Mouse (Mus musculus): ENCODE results near the gene Gm4353.
"Not testable (repeated sequence)": the region's sequence is repeated elsewhere in the genome, so short reads cannot be mapped to it uniquely, and the experiment has no call there.

Gm4353 gene

GRCm38 (mm10) chr7:116084366-116084765 lies at the start of gene Gm4353:
Gm4353 (minus strand) TSS chr7:116084635.
- DNase-seq = not testable (repeated sequence)

- DNase-seq = peak; percentile 77
Observed at GRCm38 (mm10) chr7:116132078-116132477, 47.6 kb upstream of the Gm4353 start.

- no peak for DNase-seq
Observed at GRCm38 (mm10) chr7:116131390-116131789, 47.0 kb upstream of the Gm4353 start.

GRCm38 (mm10) chr7:116129374-116129773 lies 44.9 kb upstream of the Gm4353 start:
- DNase-seq = no peak

- DNase-seq = no peak
Observed at GRCm38 (mm10) chr7:116128286-116128685, 43.9 kb upstream of the Gm4353 start.

DNA sequence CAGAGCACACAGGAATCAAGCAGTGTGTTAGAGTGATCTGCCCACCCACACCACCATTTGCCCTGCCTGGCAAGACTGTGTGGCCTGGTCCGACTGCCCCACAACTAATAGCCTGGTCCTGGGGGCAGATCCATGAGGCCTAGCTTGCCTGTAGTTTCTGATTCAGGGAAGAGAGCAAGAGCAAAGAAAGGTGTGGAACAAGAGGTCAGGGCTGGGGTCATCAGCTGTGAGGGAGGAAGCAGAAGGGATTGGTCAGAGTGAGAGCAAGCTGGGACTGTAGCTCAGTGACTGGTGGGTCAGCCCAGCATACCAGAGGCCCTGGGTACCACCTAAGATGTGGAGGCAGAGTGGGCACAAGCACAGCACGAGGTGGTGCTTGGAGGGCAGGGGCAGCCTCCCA lies 42.6 kb upstream of the Gm4353 start:
- DNase-seq = no peak

DNA sequence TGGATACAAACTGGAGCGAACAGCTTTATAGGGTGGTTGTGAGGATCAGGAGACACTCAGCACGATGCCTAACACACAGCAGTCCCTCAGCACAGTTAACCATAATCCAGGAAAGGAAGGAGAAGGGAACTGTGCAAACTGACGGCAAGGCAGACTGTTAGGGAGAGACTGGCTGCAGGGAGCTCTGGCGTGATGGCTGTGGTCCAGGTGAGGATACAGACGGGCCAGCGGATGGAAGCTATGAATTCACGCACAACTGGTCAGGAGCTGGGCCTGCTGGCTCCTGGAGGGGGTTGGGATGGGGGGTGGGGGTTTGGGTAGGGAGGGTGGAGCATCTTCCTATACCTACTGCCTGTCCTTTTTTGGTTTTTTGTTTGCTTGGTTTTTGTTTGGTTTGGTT lies 41.2 kb upstream of the Gm4353 start:
- DNase-seq = no peak

DNA sequence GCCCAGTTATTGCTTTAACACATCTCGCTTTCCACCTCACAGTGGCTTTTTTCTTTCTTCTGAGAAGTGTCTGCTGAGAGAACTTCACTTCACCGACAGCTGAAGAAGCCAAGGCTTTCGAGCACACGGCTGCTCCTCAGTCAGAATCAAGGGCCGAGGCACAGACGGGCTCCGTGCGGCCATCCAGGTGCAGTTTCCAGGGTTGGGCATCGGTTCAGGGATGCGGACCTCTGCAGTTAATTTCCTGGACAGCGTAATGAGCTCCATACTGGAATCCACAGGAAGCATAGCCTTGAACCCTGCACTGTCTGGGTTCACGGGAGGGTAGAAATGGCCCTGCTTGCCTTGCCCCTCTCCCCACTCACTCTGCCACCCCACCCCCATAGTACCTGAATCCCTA lies 39.6 kb upstream of the Gm4353 start:
- no peak for DNase-seq

GRCm38 (mm10) chr7:116123597-116123985 lies 39.2 kb upstream of the Gm4353 start:
- DNase-seq = no peak

DNA sequence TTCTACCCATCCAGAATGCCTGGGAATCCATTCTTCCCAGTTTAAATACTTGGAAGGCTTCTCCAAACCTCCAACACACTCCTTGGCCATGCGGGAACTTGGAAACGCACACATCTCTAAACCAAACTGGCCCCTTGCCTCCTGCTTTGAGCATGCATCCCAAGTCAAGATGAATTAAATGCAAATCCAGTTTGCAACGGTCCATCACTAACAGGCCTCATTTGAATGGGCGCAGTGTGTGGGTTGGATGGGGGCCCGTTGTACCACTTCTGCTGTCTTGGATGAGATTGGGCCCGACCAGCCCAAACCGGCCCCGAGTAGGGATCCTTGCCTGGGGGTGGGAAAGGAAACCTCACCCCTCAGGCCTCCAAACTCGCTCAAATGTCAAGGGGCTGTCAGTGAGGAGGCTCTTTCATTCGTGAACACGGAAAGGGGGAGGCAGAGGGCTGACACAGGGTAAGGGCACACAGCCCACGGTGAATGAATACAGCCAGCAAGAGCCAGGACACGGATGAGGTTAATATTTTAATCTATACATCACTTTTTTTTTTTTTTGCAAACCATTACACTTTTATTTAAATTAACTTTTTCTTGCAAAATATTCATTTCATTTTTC lies 38.7 kb upstream of the Gm4353 start:
- no peak for DNase-seq

GRCm38 (mm10) chr7:116121202-116121601 lies 36.8 kb upstream of the Gm4353 start:
- DNase-seq = no peak

DNA sequence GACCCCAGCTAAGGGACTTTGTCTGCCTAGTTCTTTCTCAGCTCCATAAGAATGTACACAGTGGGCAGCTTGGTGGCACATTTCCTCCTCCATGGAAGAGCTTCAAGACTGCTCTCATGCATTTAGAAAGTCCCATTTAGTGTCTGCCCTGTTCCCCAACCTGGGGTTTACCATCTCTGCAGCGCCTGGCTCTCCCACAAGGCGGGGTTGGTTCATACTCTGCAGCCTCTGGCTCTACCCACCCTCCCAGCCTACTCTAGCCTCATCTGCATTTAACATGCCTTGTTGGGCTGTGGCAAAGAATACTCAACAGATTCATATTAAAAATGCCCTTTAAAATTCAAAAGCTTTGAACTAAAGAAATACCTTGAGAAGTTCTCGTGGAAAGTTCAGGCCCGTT lies 36.3 kb upstream of the Gm4353 start:
- DNase-seq = no peak

- DNase-seq = no peak
Observed at GRCm38 (mm10) chr7:116119306-116119857, 34.9 kb upstream of the Gm4353 start.

GRCm38 (mm10) chr7:116115991-116116390 lies 31.6 kb upstream of the Gm4353 start:
- no peak for DNase-seq

DNA sequence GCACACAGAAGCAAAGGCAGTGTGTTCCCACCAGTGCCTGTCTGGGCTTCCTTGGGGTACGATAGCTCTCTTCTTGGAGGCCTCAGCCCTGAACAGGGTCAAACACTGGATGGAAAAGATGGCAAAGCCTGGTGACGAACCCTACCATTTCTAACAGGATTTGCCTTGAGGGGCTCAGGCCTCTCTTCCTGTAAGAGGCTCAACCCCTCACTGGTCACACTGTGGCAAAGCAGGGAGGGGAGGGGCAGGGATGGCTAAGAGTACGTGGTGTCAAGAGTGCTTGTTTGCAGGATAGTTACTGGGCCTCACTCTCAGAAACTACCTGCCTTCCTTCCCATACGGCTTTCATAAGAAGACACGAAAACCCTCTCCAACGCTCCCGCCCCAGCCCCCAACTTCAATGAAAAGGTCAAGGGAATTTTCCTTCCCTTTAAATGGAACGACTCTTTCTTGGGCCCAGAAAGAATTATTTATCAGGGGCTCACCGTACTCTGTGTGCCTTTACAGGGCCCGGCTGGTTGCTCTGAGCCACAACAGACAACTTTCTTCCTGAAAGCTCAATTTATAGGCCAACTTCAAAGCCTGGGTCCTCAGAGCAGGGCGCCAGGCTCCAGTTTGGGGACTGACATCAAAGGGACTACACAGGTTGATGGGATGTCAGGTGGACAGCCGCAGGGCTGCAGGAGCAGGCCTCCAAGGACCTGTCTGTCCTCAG lies 30.9 kb upstream of the Gm4353 start:
- no peak for DNase-seq

GRCm38 (mm10) chr7:116111546-116111945 lies 27.1 kb upstream of the Gm4353 start:
- DNase-seq = no peak

DNA sequence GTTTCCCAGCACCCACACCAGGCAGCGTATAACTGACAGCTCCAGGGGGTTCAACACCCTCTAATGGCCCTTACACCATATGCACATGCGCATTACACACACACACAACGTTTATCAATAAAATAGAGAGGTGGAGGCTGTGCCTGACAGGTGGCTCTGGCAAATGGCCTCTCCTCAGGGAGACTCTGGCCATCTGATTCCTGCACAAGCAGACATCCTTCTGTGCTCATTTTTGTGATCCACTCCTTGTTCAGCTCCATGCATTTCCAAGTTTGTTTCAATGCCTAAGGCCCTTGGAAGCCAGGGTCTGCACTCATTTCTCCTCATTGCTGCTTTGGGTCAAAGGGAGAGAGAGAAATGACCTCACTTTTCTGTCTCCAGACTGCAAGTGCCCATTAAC lies 26.2 kb upstream of the Gm4353 start:
- DNase-seq = no peak

- DNase-seq = no peak
Observed at GRCm38 (mm10) chr7:116103091-116103490, 18.7 kb upstream of the Gm4353 start.

DNA sequence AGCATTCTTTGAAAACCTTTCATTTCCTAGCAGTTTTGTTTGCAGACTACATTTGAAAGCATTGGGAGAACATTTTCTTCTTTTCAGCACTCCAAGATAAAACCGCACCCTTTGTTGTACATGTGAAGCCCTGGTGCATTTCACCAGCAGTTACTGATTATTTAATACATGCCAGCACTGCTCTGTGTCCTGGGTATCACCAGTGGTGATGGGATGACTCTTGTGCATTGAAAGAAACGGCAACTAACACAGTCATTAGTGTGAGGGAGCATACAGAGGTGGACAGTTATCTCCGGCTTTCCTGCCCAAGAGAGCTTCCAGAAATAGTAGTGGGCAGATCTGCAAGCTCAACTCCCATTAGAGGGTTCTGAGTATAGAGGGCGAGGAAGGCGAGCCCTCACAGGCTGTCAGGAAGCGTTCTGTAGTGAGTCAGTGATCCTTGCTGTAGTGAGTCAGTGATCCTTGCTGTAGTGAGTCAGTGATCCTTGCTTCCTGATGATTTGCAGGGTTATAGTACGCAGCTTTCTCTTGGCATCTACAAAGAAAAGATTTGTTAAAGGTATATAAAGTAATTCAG lies 15.6 kb upstream of the Gm4353 start:
- no peak for DNase-seq

GRCm38 (mm10) chr7:116093466-116093850 lies 9.0 kb upstream of the Gm4353 start:
- no peak for DNase-seq

GRCm38 (mm10) chr7:116092710-116093465 lies 8.5 kb upstream of the Gm4353 start:
- DNase-seq = peak; percentile 95

DNA sequence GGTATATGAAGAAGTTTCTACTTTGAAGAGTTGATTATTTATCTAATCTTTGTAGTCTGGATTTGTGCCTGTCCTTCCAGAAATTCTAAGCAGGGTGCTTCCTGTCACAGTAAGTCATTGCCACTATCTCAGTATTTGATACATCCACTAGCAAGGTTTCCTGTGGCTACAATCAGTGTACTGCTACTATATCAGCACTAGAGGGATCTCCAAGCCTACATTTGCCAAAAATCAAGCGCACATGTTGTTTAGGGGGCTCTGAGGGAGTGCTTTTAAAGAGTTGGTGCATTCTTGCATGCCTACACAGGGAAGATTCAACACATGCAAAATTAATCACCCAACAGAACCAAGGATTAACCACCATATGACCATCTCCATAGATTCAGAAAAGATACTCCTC lies 23.7 kb downstream of the Gm4353 start:
- DNase-seq = no peak

GRCm38 (mm10) chr7:116040470-116041019 lies 43.9 kb downstream of the Gm4353 start:
- no peak for DNase-seq

Measured in kidney, adult 11 months (tissue).